ENCODE assay signal across 8 mouse cellular contexts in genomic region chr9:32645475-32645874, GRCm38 (mm10). TPM values are rescaled to one million over a fixed set of nuclear protein-coding genes. Genes with fewer than 3 reads are reported as not detected.
DNase-seq lines count a peak whose midpoint lies in the region; ATAC-seq and TF ChIP-seq lines count a peak whose summit lies in the region.

No protein-coding gene starts in this region.

- no peak for TF ChIP-seq POLR2A in limb, embryonic 14.5 days (IDR thresholded peaks at IDR 0.05; ENCODE audit: borderline replicate concordance, extremely low read depth, insufficient read depth, insufficient read length)

- no peak for ATAC-seq in limb, embryonic 14.5 days (ENCODE audit: low FRiP score, low read depth)

- peak overlapping the region; percentile 84 for H3K27ac ChIP-seq in gastrocnemius, adult 2 months
- peak overlapping the region; percentile 28; the same call in 1 of the 2 replicates for H3K27ac ChIP-seq in layer of hippocampus, adult 2 months
- H3K27ac ChIP-seq in brown adipose tissue, adult 24 weeks (replicated peaks; ENCODE audit: low read depth, low read length) = peak overlapping the region; percentile 94
- no peak overlapping the region for H3K27ac ChIP-seq in limb, embryonic 14.5 days (replicated peaks; ENCODE audit: low read depth, low read length)

- peak overlapping the region; percentile 62 for H3K4me3 ChIP-seq in gastrocnemius, adult 2 months
- no peak overlapping the region for H3K4me3 ChIP-seq in layer of hippocampus, adult 2 months
- H3K4me3 ChIP-seq in brown adipose tissue, adult 24 weeks (ENCODE audit: insufficient read depth, low read depth, low read length) = peak overlapping the region; percentile 47
- no peak overlapping the region for H3K4me3 ChIP-seq in limb, embryonic 14.5 days (replicated peaks; ENCODE audit: low read length)

- no peaks in the 10 kb centered on the region for H3K27me3 ChIP-seq in limb, embryonic 14.5 days (ENCODE audit: control insufficient read depth, insufficient read depth, low read length)

- no peak overlapping the region for H3K9ac ChIP-seq in limb, embryonic 14.5 days (ENCODE audit: low read depth, low read length, severe bottlenecking)

- H3K4me1 ChIP-seq in brown adipose tissue, adult 24 weeks (ENCODE audit: control insufficient read depth, insufficient read depth, insufficient read length, low read length) = peaks cover 25% of the 10 kb centered on the region
- H3K4me1 ChIP-seq in limb, embryonic 14.5 days (ENCODE audit: control insufficient read depth, insufficient read depth, low read length) = peaks cover 18% of the 10 kb centered on the region

- no peaks in the 10 kb centered on the region for H3K36me3 ChIP-seq in limb, embryonic 14.5 days (ENCODE audit: control insufficient read depth, insufficient read depth, low read length)

- H3K9me3 ChIP-seq in limb, embryonic 14.5 days (ENCODE audit: control insufficient read depth, low read length) = no peaks in the 10 kb centered on the region

- H3K4me2 ChIP-seq in limb, embryonic 14.5 days (replicated peaks; ENCODE audit: low read depth, low read length, severe bottlenecking) = peak overlapping the region; percentile 25; the same call in 1 of the 2 replicates

- DNase-seq in gastrocnemius, adult 2 months = no peak
- DNase-seq in gastrocnemius, postnatal 4 days (ENCODE audit: low spot score in 2 of 2) = no peak
- DNase-seq in layer of hippocampus, adult 2 months (ENCODE audit: low spot score in 2 of 2) = no peak
- DNase-seq in layer of hippocampus, postnatal 36 days = no peak
- no peak for DNase-seq in limb, embryonic 14.5 days (ENCODE audit: low spot score)
- DNase-seq in layer of hippocampus, postnatal 25 days (ENCODE audit: extremely low spot score in 1 of 2, low spot score in 1 of 2) = no peak
- no peak for DNase-seq in layer of hippocampus, adult 18-20 months (ENCODE audit: low spot score in 2 of 2)

- no peak for TF ChIP-seq CTCF in gastrocnemius, adult 2 months (IDR thresholded peaks at IDR 0.05)
- TF ChIP-seq CTCF in layer of hippocampus, adult 2 months (conservative IDR thresholded peaks at IDR 0.05) = no peak

- WGBS in limb, embryonic 14.5 days = 16% methylated on average over 9 of the region's 9 CpGs

- intact Hi-C loops in gastrocnemius, adult 2 months (cut with DNase I) = no loop called here

RNA-seq across cellular contexts. Expression of gene Ets1, which starts 9.5 kb away (rescaled TPM):
- 10 to 100 TPM; 11.6 to 11.7 TPM for total RNA-seq in gastrocnemius, adult 2 months (2021)
- 10 to 100 TPM; 55.1 to 59.1 TPM for total RNA-seq in gastrocnemius, postnatal 4 days (2021)
- 10 to 100 TPM in 1 of 2 experiments, 1 to 10 TPM in 1; 9.9 to 12.2 TPM for total RNA-seq in layer of hippocampus, adult 2 months (2021)
- total RNA-seq in layer of hippocampus, postnatal 36 days (2021) = 10 to 100 TPM; 10.6 to 11.3 TPM
- 13.4 and 18.7 TPM in 2 replicates for polyA plus RNA-seq in brown adipose tissue, adult 24 weeks (2012; ENCODE audit: insufficient read depth, insufficient read length, missing spikeins)
- polyA plus RNA-seq in limb, embryonic 14.5 days (2012; rRNA removed) = 21.3 and 23.6 TPM in 2 replicates
- 34.3 and 38.8 TPM in 2 replicates for polyA plus RNA-seq in limb, embryonic 14.5 days (2014; fragmentation: Nextera tagmentation; extraction: Ambion mirVana)
- total RNA-seq in layer of hippocampus, postnatal 25 days (2021) = 10 to 100 TPM; 10.4 to 12.1 TPM
- 1 to 10 TPM; 7.5 to 9.4 TPM for total RNA-seq in layer of hippocampus, adult 18-20 months (2021)

Comparison
In these comparisons a context has a peak if more than half of its experiments do, and no peak if none do; other contexts are left out.
1. RNA of gene Ets1, which starts 9.5 kb away (total RNA-seq): 55.1 to 59.1 TPM in gastrocnemius, postnatal 4 days; 9.9 to 12.2 TPM in layer of hippocampus, adult 2 months, 10.4 to 12.1 TPM in layer of hippocampus, postnatal 25 days, 11.6 to 11.7 TPM in gastrocnemius, adult 2 months, 10.6 to 11.3 TPM in layer of hippocampus, postnatal 36 days and 7.5 to 9.4 TPM in layer of hippocampus, adult 18-20 months; every median in the first group is over 4 times any median in the second.
2. H3K4me3 ChIP-seq: peak in gastrocnemius, adult 2 months (single experiment) and brown adipose tissue, adult 24 weeks (single experiment); none in layer of hippocampus, adult 2 months (single experiment) and limb, embryonic 14.5 days (single experiment).